Mouse (Mus musculus): ENCODE results near the gene Syt16. TPM values are rescaled to one million over a fixed set of nuclear protein-coding genes. Genes with fewer than 3 reads are reported as not detected.

The Syt16 gene
- total and polyA plus RNA-seq, 3 experiments: 0.05 TPM; not detected in 2

DNA sequence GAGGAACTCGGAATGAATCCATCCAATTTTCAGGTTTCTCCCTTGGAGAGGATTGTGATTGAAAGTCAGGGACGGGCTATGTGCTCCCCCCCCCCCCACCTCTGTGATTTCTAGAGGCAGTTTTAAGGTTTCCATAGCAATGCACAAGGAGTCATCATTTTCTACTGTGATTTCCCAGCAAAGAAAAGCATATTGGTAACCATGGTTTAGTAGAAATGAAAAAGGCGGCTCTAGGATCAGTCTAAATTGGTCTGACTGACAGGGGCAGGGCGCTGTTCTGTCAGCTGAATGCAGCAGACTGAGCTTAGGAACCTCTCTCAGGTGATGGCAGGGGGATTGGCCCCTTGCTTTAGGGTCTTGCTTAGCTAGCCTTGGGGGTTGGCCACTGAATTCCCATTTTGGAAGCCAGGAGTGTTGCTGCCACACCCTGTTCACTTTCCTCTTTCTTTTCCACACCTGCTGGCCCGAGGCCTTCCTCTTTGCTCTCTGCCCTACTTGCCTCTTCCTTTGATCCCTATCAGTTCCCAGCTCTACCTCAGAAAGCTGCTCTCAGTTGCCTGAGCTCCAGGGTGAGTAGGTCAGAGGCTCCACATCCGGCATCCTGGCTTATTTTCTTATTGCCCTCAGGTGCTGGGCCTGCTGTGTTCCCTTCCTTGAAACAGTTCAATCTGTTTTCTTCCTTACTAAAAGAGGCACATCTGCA is 108.5 kb downstream of the Syt16 start:
- Histone ChIP-seq H3K79me2 (replicated peaks; ENCODE audit: control insufficient read depth, extremely low read depth, insufficient read depth, poor library complexity, severe bottlenecking) (no peaks in the 10 kb centered on the region), H3K4me3 (replicated peaks in 1 of 3; ENCODE audit: low read depth in 2 of 3, low read length in 2 of 3, poor library complexity in 1 of 3) (no peak overlapping the region), H3K9me3 (replicated peaks; ENCODE audit: low read length) (no peaks in the 10 kb centered on the region), H3K4me2 (ENCODE audit: insufficient read depth, low read depth, poor library complexity, severe bottlenecking) (no peak overlapping the region), H3K27ac (ENCODE audit: insufficient read depth, low read depth) (no peak overlapping the region), H3K9ac (ENCODE audit: insufficient read depth, low read depth) (no peak overlapping the region), H3K27me3 (replicated peaks) (no peaks in the 10 kb centered on the region), H3K4me1 (ENCODE audit: control insufficient read depth in 1 of 2, insufficient read depth in 2 of 2) (no peaks in the 10 kb centered on the region), H3K36me3 (replicated peaks in 1 of 2; ENCODE audit: control insufficient read depth in 1 of 2, insufficient read depth in 1 of 2, low read length in 1 of 2) (no peaks in the 10 kb centered on the region)
- dilution Hi-C loops (cut with MboI; ENCODE audit: extremely low pct_ligation_motif_present, extremely low pct_unique_long_range_greater_than_20kb, low sequenced_read_pairs) (no loop called here), in situ Hi-C loops (cut with MboI; ENCODE audit: low pct_ligation_motif_present, low pct_unique_long_range_greater_than_20kb, low sequenced_read_pairs) (no loop called here)
- DNase-seq (ENCODE audit: extremely low read depth): no peak
- TF ChIP-seq CHD2 (IDR thresholded peaks at IDR 0.05; ENCODE audit: low read length): no peak
- no peak for TF ChIP-seq CHD1 (IDR thresholded peaks at IDR 0.05; ENCODE audit: low read depth, low read length)
- TF ChIP-seq NELFE (IDR thresholded peaks at IDR 0.05; ENCODE audit: low read depth, low read length): no peak
- no peak for TF ChIP-seq MYC (IDR thresholded peaks at IDR 0.05; ENCODE audit: low read depth, low read length)
- TF ChIP-seq IRF4 (IDR thresholded peaks at IDR 0.05; ENCODE audit: low read depth, low read length): no peak
- TF ChIP-seq JUN (IDR thresholded peaks at IDR 0.05; ENCODE audit: insufficient read depth, low read depth, low read length): no peak
- no peak for TF ChIP-seq HCFC1 (IDR thresholded peaks at IDR 0.05; ENCODE audit: low read depth, low read length)
- no peak for TF ChIP-seq MAFK (IDR thresholded peaks at IDR 0.05; ENCODE audit: insufficient replicate concordance, low read length)

DNA sequence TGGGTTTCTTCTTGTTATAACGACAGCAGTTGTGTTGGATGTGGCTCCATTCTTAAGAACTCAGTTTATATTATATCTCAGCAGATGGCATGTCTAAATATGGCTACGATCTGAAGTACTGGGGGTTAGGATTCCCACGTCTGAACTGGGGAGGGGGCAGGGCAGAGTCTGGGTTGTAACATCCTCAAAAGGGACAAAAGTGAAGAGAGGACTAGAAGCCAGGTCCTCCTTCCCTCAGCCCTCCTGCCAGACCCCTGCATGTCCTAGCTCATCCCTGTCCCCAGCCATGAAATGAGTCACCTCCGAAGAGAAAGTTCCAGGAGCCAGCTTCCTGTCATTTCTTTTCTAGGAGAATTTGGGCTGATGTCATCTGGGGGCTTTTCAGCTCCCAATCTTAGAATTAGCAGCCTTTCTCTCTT is 111.2 kb downstream of the Syt16 start:
- Histone ChIP-seq H3K79me2 (replicated peaks; ENCODE audit: control insufficient read depth, extremely low read depth, insufficient read depth, poor library complexity, severe bottlenecking) (no peaks in the 10 kb centered on the region), H3K4me1 (ENCODE audit: control insufficient read depth in 1 of 2, insufficient read depth in 2 of 2) (no peaks in the 10 kb centered on the region), H3K36me3 (replicated peaks in 1 of 2; ENCODE audit: control insufficient read depth in 1 of 2, insufficient read depth in 1 of 2, low read length in 1 of 2) (no peaks in the 10 kb centered on the region), H3K9ac (ENCODE audit: insufficient read depth, low read depth) (no peak overlapping the region), H3K27me3 (replicated peaks) (no peaks in the 10 kb centered on the region), H3K4me2 (ENCODE audit: insufficient read depth, low read depth, poor library complexity, severe bottlenecking) (no peak overlapping the region), H3K9me3 (replicated peaks; ENCODE audit: low read length) (no peaks in the 10 kb centered on the region), H3K4me3 (replicated peaks in 1 of 3; ENCODE audit: low read depth in 2 of 3, low read length in 2 of 3, poor library complexity in 1 of 3) (no peak overlapping the region), H3K27ac (ENCODE audit: insufficient read depth, low read depth) (no peak overlapping the region)
- dilution Hi-C loops (cut with MboI; ENCODE audit: extremely low pct_ligation_motif_present, extremely low pct_unique_long_range_greater_than_20kb, low sequenced_read_pairs): no loop called here
- TF ChIP-seq POLR2A (IDR thresholded peaks at IDR 0.05; ENCODE audit: low read depth, low read length): no peak
- DNase-seq (ENCODE audit: extremely low read depth): no peak
- in situ Hi-C loops (cut with MboI; ENCODE audit: low pct_ligation_motif_present, low pct_unique_long_range_greater_than_20kb, low sequenced_read_pairs): no loop called here

DNA sequence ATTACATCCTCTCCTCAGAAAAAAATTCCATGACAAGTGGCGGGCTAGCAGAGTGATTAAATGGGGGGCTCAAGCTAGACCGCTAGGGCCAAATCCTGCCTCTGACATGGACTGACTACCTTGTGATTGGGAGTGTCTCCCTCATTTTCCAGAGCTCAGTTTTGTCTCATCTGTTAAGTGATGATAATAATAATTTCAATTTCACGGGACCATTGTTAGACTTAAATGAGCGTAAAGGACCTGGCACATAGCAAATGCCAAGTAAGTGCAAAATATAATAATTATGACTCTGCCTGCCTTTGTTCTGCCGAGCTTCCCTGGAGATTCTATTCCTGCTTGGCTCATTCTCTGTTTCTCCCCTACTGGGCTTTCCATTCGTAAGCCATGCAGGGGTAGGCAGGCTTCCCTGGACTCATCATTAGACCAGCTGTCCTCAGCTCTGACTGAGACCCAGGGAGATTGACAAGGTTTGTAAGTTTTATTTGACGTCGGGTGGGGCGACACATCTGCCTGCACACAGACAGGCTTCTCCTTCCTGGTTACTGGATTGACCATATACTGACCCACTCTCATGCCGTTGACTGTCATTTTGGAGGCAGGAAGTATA is 112.1 kb downstream of the Syt16 start:
- H3K27me3 ChIP-seq (replicated peaks): no peaks in the 10 kb centered on the region
- no peak overlapping the region for H3K9ac ChIP-seq (ENCODE audit: insufficient read depth, low read depth)
- no peak overlapping the region for H3K27ac ChIP-seq (ENCODE audit: insufficient read depth, low read depth)
- H3K9me3 ChIP-seq (replicated peaks; ENCODE audit: low read length): no peaks in the 10 kb centered on the region
- H3K4me3 ChIP-seq (replicated peaks in 1 of 3; ENCODE audit: low read depth in 2 of 3, low read length in 2 of 3, poor library complexity in 1 of 3): no peak overlapping the region
- no peak overlapping the region for H3K4me2 ChIP-seq (ENCODE audit: insufficient read depth, low read depth, poor library complexity, severe bottlenecking)
- in situ Hi-C loops (cut with MboI; ENCODE audit: low pct_ligation_motif_present, low pct_unique_long_range_greater_than_20kb, low sequenced_read_pairs) (no loop called here), dilution Hi-C loops (cut with MboI; ENCODE audit: extremely low pct_ligation_motif_present, extremely low pct_unique_long_range_greater_than_20kb, low sequenced_read_pairs) (no loop called here)
- no peaks in the 10 kb centered on the region for H3K4me1 ChIP-seq (ENCODE audit: control insufficient read depth in 1 of 2, insufficient read depth in 2 of 2)
- H3K36me3 ChIP-seq (replicated peaks in 1 of 2; ENCODE audit: control insufficient read depth in 1 of 2, insufficient read depth in 1 of 2, low read length in 1 of 2): no peaks in the 10 kb centered on the region
- no peak for DNase-seq (ENCODE audit: extremely low read depth)
- no peaks in the 10 kb centered on the region for H3K79me2 ChIP-seq (replicated peaks; ENCODE audit: control insufficient read depth, extremely low read depth, insufficient read depth, poor library complexity, severe bottlenecking)
- TF ChIP-seq KAT2A (IDR thresholded peaks at IDR 0.05; ENCODE audit: insufficient replicate concordance, low read length) (no peak), ZC3H11A (IDR thresholded peaks at IDR 0.05; ENCODE audit: low read depth, low read length) (no peak), ETS1 (conservative IDR thresholded peaks at IDR 0.05; ENCODE audit: low read depth, low read length) (no peak), NRF1 (IDR thresholded peaks at IDR 0.05; ENCODE audit: low read depth, low read length) (no peak), USF2 (conservative IDR thresholded peaks at IDR 0.05; ENCODE audit: low read depth, low read length) (no peak), MAX (IDR thresholded peaks at IDR 0.05; ENCODE audit: low read length) (no peak), E2F4 (IDR thresholded peaks at IDR 0.05; ENCODE audit: insufficient replicate concordance, low read depth, low read length) (no peak), MAZ (IDR thresholded peaks at IDR 0.05; ENCODE audit: low read depth, low read length) (no peak), ZNF384 (IDR thresholded peaks at IDR 0.05; ENCODE audit: low read depth, low read length) (no peak), RCOR1 (conservative IDR thresholded peaks at IDR 0.05; ENCODE audit: low read depth, low read length) (no peak), CTCF (conservative IDR thresholded peaks at IDR 0.05 in 1 of 2, IDR thresholded peaks at IDR 0.05 in 1 of 2; ENCODE audit: low read depth in 2 of 2, low read length in 2 of 2) (no peak), GABPA (IDR thresholded peaks at IDR 0.05; ENCODE audit: insufficient replicate concordance, low read depth, low read length) (no peak), SIN3A (IDR thresholded peaks at IDR 0.05; ENCODE audit: low read length) (no peak), BHLHE40 (IDR thresholded peaks at IDR 0.05; ENCODE audit: low read depth, low read length) (no peak), USF1 (IDR thresholded peaks at IDR 0.05; ENCODE audit: low read depth, low read length) (no peak), PAX5 (IDR thresholded peaks at IDR 0.05; ENCODE audit: low read length) (no peak), CHD2 (IDR thresholded peaks at IDR 0.05; ENCODE audit: low read length) (no peak), ZMIZ1 (IDR thresholded peaks at IDR 0.05; ENCODE audit: low read depth, low read length) (no peak)
